Mouse (Mus musculus) kidney, postnatal 14 days (tissue): ENCODE data around the gene Plod2.

Experiments used
- DNase-seq: peaks from one replicate; pipeline ENCODE4 v3.0.0; 2022; ENCODE audit warnings: mixed read lengths

The Plod2 gene

DNA sequence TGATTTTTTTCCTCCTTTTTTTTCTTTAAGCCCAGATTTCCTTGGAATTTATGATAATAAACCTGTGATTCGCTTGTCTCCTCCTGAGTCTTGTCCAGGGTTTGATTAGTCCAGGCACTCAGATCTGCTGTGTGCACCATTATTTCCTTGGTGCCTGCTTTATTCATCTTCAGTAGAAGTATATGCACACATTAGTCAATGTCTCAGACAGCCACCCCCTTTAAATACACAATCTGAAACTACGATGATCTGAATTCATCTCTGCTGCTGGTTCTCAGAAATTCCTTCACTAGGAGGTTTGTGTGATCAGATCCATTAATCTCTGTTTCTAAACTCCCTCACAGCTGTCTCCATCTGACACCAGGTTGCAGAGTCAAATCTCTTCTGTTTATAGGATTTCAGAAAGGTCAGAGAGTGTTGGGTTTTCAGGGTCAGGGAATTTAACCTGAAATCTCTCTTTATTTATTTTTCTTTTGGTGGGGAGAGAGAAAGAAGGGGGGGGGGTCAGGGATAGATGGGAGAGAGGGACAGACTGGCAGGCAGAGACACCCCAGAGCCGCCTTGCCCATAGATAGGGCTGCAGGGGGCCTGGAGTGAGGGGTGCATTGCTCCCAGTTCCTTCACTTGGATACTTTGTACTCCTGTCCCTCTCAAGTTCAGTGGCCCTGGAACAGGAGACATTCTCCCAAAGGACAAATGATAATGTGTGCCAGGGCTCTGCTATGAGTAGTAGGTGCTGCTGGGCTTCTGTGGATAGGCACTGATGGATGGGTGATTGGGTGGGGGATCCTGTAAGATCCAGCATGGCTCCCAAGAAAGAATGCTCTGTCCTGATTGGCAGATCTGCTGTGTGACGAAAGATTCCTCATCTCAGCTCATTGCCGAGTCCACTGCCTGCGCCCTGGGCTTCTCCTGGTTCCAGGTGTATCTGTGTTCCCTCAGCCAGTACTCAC, 13.3 kb downstream of the Plod2 start:
- DNase-seq = no peak

DNA sequence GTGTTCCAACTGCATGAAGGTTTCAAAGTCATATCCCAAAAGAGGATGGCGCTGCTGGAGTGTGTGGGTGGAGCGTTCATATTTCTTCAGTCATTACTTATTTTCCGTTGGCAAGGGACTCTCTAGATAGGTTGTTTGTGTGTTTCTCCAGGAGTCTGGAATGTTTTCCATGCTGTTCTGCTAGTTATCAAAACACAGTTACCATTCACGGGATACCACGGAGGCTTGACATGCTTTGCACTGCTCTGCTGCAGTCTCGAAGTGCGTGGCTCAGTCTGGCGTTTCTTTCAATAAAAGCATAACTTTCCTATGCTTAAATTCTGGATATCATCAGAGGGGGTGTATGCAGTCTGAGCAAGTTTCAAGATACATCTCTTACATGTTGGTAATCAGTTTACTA, 17.7 kb downstream of the Plod2 start:
- DNase-seq = no peak

DNA sequence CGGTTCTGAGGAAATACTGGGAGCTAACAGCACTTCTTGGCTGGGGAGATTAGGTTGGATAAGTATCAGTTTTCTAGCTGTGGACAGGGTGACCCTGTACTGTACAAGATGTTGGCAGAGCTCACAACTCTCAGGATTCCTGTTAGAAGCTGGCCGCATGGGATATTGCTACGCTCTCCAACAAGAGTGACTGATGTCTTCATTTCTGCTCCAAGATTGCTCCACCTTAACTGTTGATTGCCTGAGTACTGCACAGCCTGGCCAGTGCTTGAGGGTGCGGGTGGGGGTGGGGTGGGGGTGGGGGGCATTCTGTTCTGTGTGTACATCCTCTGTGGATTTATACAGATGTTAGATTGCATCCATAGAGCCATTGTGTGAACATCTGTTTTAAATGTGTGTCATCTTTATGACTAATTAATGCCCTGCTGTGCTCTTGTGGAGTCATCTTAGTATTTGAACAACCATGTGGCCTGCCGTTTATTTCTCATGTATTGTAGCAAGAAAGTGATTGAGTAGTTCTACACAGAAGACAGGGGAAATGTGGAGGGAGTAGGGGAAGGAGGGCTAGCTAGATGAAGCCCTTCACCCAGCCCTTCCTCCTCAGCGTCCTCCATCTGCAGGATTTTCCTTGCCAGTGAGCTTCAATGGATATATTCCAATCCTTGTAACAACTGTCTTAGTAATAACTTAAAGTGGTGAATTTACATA, 19.0 kb downstream of the Plod2 start:
- no peak for DNase-seq

DNA sequence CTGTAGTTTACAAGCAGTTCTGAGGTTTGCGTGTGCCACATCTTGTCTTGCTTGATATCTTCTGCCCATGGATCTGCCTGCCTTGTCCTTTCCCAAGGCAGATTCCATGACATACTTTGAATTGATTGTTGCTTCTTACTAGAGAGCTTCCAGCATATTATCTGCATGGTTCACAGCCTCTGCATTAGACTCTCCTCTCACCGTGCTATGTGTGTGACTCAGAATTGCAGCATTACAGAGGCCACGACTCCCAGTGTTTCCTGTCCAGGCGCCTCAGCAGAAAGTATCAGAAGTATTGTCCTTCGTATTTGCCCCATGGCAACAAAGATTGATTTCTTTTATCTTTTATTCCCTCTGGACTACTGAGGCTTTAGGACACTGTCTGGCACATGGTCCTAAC, 20.4 kb downstream of the Plod2 start:
- DNase-seq = no peak

DNA sequence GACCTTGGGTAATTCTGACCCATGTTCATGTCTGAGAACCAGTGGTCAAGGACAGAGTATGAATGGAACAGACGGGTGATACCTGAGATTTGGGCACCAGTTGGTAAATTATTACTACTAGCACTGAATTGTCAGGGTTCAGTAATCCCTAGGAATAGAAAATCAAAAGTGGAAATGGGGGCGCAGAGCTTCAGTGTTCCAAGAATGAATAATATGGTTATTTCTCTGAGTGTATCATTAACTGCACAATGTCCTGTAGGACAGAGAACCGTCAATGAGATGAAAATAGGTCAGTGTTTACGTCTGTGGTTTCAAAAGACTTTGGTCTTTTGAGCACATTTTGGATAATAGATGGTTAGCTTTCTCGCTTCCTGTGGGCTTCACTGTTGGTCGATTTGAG, 21.3 kb downstream of the Plod2 start:
- peak; percentile 17 for DNase-seq

DNA sequence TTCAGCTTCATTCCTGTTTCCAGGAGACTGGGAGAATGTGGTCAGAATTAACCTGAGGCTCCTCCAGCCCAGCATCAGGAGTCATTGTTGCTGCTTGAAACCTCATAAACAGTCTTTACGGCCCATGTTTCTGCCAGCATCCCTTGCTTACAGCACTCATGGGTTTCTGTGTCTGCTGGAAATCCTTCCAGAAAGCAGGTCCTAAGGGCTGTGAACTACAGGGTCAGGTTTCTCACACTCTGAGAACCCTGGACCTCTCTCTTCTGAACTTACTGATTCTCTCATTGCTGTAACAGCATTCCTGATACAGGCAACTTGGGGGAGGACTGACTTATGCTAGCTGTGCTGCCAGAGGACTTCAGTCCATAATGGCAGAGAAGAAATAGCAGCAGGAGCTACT, 22.4 kb downstream of the Plod2 start:
- DNase-seq = no peak

DNA sequence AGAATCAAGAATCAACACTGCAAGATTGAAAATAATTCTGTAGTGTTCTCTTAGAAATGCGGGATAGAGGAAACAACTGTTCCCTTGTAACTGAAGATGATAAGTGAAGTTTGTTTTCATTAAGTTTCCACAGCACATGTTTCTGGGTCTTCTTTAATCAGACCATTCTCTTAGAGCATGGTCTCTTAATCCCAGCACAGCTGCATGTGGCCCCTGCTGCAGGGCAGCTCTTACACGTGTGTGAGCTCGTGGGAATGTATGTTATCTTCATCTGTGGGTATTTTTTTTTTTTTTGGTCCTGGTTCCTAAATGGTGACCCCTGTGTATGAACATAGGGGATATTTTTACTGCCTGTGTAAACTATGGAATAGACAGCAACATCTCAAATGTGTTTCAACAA, 24.2 kb downstream of the Plod2 start:
- no peak for DNase-seq

DNA sequence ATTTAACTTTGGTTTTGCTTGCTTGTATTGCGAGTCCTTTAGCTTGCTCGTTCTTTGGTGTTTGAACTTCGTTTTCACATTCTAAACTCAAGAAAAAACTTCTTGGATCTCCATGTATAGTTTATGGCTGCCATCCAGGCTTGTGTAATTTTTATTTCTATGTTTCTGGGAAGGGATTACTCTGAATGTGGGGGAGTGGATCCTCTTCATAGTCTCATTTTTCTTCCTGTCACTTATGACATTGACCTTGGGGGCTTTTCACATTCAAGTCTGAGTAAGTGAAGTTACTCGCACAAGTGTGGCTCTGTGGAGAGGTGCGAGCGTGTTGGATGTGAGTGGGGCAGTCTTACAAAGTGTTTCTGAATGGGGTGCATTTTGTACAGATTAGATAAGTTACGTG, 25.5 kb downstream of the Plod2 start:
- no peak for DNase-seq

DNA sequence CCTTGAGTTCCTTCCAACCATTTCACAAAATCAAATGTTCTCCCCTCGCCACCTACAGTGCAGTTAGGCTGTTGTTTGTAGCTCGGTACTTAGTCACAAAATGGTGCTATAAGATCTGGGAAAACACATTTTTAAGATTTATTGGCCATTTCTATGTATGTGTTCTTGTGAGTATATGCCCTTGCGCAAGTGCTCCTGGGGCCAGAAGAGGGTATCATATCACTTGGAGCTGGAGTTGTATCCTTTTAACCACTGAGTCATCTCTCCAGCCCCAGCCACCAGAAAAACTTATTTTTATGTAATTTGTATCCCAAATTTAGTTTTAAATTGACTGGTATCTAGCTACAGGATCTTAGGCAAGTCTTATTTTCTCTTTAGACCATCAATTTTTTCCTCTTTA, 26.8 kb downstream of the Plod2 start:
- DNase-seq = no peak

DNA sequence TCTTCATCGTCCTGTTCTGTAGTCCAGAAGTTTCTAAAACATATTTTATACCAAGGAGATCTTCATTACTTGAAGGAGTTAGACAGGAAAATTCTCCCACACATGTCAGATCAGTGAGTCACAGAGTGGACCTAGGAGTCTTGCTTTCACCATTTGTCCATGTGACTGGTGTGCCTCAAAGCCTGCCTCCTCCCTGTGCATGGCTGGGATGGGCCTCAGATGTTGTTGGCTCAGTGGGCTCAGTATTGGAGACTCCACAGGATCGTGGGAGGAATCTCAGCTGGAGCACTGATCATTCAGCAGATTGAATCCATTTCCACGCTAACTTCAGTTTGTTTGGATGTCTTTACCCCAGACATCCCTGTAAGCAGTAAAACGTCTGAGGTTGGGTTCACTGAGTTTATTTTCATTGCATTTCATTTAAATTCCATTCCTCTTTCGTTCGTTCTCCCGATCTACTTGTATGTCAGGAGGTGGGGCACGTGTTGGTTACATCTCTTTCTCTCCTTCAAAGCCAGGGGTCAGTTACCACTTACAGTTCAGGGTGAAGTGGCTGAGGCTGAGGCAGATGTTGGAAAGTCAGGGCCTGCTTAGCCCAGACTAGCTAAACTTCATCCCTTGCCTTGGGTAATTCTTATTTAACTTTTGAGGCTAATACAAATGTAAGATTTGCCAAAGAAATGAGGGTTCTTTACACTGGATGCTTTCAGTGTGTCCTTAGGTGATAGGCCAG, 30.5 kb downstream of the Plod2 start:
- no peak for DNase-seq

DNA sequence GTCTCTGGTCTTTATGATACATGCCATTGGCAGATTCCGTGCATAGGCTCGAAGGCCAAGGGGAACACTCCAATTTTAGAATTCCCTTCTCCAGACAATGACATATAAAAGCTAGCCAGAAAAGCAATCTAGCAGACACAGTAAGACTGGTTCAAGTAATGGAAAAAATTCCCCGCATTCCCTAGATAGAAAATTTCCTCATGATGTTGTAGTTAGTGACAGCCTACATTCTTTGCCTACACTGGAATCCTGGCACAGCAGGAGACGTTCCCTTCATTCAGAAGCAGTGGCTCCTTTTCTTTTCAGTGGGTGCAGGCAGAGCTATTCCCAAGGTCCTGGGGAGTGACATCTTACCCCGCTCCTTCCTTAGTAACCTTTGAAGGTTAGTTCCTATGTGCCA, 41.9 kb downstream of the Plod2 start:
- DNase-seq = no peak

DNA sequence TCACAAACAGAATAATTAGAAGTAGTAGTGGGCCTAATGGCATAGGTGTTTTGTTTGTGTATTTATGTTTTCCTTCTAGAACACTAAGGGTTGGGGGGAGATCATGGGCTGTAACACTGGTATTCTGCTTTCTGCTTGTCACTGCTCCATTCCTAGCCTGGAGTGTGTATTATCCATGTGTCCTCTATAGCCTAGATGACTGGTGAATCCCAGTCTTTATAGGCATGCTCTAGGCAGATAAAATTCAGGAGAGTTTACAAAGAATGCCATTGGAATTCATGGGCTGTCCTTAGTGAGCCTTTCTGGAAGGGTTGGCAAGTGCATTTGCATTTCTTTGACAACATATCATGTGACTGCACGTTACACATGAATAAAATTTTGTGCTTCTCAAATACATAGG, 44.0 kb downstream of the Plod2 start:
- no peak for DNase-seq

DNA sequence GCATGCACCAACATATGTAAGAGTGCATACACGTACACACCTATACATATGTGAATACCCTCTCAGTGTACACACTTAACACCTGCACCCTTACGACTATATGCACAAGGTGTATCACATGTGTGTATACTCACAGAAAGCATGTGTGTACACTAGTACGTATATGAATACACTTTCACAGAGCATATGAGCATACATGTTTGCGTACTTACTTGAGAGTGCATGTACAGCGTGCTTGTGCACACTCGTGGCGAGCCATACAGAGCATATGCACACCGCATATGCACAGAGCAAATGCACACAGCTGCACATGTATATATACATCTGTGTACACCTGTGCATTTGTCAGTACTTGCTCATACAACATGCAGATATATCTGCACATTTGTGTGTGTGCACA, 45.4 kb downstream of the Plod2 start:
- DNase-seq = no peak

DNA sequence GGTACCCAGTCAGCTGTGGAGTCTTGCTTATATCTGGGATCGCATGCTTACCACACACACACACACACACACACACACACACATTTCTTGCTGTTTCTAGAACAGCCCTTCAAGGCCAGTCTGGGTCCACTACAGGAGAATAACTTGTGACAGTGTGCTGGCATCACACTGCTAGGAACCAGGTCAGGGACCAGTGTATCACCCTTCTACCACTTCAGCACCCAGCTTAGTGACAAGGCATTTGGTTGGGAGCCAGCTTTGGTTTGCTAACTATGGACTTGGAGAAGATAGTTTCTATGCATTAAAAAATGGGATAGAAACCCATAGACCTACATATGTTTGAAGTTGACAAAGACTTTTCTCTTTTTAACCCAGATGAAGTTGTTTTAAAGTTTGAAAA, 46.2 kb downstream of the Plod2 start:
- no peak for DNase-seq

DNA sequence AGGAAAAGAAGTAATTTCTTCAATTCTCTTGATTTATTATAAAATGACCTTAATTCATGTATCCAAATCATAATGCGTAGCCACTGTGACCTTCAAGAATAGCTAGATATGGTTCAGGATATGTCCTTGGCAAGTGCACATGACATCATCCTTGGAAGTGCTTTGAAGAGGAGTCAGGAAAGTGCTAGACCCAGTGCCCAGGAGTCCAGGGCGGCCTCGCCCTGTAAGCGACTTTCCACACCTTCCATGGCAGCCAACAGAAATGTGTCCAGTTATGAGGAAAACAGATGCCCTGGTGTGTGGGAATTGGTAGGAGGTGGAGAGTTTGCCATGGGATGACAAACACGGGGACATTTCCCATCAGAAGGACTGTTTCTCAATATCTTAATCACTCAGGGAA, 47.0 kb downstream of the Plod2 start:
- DNase-seq = no peak

DNA sequence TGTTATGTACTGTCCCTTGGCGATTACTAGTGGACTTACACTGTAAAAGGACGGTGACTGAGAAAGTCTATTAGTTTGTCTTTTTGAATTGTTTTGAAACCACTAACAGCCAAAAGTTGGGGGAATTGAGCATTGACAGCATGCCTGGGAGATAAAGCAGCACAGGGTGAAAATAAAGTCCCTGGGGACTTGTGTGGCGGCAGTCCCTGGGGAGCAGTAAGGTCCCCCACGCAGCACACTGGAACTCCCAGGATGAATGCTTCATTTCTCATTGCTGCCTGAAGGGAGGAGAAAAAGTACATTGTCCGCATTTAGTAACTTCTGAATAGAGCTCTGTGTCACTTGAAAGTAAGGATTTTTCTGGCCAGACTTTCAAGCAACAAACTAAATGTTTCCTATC, 49.5 kb downstream of the Plod2 start:
- DNase-seq = no peak

DNA sequence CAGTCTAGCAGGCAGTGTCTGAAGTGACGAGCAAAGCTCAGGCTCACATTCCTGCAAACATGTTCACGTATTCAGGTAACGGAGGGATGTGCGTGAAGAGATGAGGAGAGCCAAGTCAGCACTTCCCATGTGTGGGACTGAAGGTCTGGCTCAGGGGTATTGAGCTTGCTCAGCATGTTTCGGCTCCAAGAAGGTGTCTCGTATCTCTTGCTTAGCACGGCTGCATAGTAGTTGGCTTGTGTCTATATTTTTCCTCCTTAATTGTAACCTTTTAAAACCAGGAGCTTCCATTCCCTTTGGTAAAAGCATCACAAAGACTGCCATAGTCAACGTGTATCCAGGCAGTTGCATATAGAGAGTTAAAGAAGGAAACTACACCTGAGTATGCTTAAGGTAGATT, 50.7 kb downstream of the Plod2 start:
- no peak for DNase-seq

DNA sequence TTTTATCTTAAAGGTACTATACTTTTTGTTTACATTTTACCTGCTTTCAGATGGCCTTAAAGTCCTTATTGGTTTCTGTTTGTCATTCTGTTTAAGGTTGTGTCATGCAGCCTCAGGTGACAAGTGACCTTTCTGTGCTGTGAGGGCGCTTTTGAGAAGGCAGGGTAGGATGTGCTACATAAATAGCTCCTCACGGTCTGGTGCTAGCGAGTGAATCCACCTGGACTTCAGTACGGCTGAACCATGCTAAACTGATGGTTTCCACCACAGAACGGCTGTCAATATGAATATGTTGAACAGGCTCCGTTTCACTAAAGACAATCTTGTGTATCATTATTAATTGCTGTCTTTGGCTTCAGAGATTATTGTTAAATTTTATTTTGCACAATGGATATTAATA, 52.5 kb downstream of the Plod2 start:
- no peak for DNase-seq

DNA sequence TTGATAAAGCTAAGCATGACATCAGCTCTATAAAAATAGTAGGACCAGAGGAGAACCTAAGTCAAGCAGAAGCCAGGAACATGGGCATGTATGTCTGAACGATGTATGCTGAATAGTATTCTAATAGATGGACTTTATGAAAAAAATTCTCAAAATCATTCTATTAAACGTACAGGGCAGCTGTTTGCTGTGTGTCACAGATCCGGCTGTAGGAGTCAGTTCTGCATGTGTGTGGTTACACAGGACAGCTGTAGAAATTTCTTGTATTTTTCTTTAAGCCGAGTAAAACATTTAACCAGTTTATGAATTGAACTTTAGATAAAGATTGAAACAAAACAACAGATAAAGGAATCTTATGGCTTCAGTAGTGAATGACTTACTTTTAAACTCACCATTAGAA, 53.3 kb downstream of the Plod2 start:
- DNase-seq = no peak

DNA sequence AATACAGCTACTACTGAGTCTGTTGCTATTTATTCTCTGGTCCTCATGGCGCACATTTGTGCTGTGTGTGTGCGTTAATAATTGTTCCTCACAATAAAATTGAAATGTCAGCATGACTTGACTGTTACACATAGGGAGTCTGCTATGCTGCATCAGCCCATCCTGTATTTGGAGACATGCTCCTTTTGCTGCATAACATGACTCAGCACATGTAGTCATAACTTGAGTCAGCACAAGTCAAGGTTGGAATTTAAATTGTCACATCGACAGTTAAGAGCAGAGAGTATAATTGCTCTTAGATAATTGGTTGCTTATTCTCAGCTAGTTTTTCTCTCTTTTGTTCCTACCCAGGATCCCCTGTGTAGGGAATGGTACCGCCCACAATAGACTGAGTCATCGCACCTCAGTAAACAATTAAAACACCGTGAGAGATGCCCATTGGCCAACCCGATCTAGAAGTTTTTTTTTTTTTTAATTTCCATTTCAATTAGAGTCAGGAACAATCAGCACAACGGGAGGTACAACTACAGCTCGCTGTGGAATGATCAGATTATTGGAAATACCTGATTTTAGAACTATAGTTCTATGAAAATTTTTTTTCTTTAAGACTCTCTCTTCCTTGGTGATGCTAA, 55.0 kb downstream of the Plod2 start:
- no peak for DNase-seq

DNA sequence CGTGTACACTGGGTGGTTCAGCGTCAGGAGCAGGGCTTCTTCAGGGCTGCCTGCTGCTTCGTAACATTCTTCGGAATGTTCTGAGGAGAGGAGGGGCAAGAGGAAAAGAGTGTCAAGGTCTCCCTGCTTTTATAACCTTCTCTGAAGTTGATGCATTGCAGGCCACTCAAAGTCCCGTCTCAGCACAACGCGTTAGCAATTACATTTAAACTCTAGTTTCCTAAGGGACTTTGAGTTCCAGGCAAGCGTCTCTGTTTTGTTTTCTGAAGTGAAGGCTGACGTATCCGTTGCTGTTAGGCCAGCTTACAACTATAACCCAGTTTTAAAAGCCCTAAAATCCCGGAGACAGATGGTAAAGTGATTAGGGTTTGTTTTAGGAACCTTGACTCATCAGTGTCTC, 55.8 kb downstream of the Plod2 start:
- DNase-seq = peak; percentile 39

DNA sequence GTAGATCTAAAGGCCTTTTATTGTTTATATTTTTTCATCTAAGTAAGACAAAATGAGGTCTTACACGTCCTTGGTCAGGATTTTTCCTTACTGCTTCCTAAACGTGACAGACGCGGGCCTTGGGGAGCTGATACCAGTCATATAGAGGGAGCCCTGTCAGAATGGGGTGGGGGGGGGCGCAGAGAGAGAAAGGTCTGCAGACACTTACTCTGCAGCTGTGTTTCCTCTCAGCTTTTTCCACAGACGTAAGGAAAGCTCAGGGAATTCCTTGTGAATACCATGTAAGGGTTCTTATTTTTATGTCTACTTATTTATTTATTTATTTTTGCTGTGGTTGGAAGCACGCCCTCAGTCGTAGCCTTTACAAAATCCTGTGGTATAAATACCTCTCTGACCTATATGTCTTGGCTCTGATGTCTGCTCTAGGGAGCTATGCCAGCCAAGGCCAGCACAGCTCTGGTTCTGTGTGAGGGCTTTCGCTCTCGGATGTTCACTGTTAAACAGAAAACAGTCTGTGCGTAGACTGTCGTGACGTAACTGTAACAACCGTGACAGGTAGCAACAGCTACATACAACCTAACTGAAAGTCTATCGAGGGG, 58.0 kb downstream of the Plod2 start:
- no peak for DNase-seq

DNA sequence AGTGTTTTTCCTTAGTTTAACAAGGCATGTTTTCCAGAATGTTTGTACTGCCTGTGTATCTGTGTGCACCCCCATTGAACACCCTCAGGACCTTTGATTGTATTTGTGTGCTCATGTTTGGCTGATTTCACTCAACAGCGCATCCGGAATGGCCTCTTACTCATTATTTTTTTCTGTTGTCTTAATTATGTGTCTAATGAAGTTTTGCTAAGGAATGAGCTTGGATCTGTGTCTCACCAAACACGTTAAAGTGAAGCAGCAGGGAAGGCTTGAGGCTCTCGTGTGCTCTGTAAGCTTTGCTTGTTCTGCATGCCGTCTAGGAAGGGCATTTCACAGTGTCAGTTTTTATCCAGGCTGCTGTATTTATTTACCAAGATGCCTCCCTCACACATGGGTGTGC, 59.5 kb downstream of the Plod2 start:
- DNase-seq = no peak
